Mouse (Mus musculus): ENCODE measurements at regions not wholly inside any gene's neighbourhood (a gene's known extent, or its start where the extent isn't known, plus 50 kb on each side); places are given as distances from the start of the nearest gene placed in this dataset.

- no peak for ATAC-seq (ENCODE audit: poor library complexity, severe bottlenecking)
These were observed 111.9 kb downstream of the Tbx5 start for GRCm38 (mm10) chr5:119944371-119944770.

GRCm38 (mm10) chr5:119948399-119948798, 115.9 kb downstream of the Tbx5 start:
- no peak for ATAC-seq (ENCODE audit: poor library complexity, severe bottlenecking)

- no peak for ATAC-seq (ENCODE audit: poor library complexity, severe bottlenecking)
These were observed 119.6 kb downstream of the Tbx5 start for GRCm38 (mm10) chr5:119952085-119952484.

GRCm38 (mm10) chr5:119953189-119953588, 120.7 kb downstream of the Tbx5 start:
- ATAC-seq (ENCODE audit: poor library complexity, severe bottlenecking) = no peak

- no peak for ATAC-seq (ENCODE audit: poor library complexity, severe bottlenecking)
These were observed 121.5 kb downstream of the Tbx5 start for GRCm38 (mm10) chr5:119953811-119954566.

- ATAC-seq (ENCODE audit: poor library complexity, severe bottlenecking) = no peak
These were observed 126.5 kb downstream of the Tbx5 start for GRCm38 (mm10) chr5:119958942-119959341.

GRCm38 (mm10) chr5:119964751-119965150, 132.3 kb downstream of the Tbx5 start:
- no peak for ATAC-seq (ENCODE audit: poor library complexity, severe bottlenecking)

- ATAC-seq (ENCODE audit: poor library complexity, severe bottlenecking) = no peak
These were observed 138.8 kb downstream of the Tbx5 start for GRCm38 (mm10) chr5:119971286-119971685.

GRCm38 (mm10) chr5:119972802-119973437, 140.5 kb downstream of the Tbx5 start:
- ATAC-seq (ENCODE audit: poor library complexity, severe bottlenecking) = no peak

- ATAC-seq (ENCODE audit: poor library complexity, severe bottlenecking) = no peak
These were observed 138.1 kb upstream of the Rbm19 start for GRCm38 (mm10) chr5:119978096-119978715.

- ATAC-seq (ENCODE audit: poor library complexity, severe bottlenecking) = no peak
These were observed 135.0 kb upstream of the Rbm19 start for GRCm38 (mm10) chr5:119981111-119981807.

- ATAC-seq (ENCODE audit: poor library complexity, severe bottlenecking) = no peak
These were observed 132.1 kb upstream of the Rbm19 start for GRCm38 (mm10) chr5:119984206-119984605.

- no peak for ATAC-seq (ENCODE audit: poor library complexity, severe bottlenecking)
These were observed 124.1 kb upstream of the Rbm19 start for GRCm38 (mm10) chr5:119992130-119992529.

GRCm38 (mm10) chr5:119995726-119996125, 120.5 kb upstream of the Rbm19 start:
- ATAC-seq (ENCODE audit: poor library complexity, severe bottlenecking) = no peak

GRCm38 (mm10) chr5:120005696-120006469, 110.4 kb upstream of the Rbm19 start:
- no peak for ATAC-seq (ENCODE audit: poor library complexity, severe bottlenecking)

- ATAC-seq (ENCODE audit: poor library complexity, severe bottlenecking) = peak; percentile 71
These were observed 108.5 kb upstream of the Rbm19 start for GRCm38 (mm10) chr5:120007738-120008137.

GRCm38 (mm10) chr5:120008306-120008705, 108.0 kb upstream of the Rbm19 start:
- no peak for ATAC-seq (ENCODE audit: poor library complexity, severe bottlenecking)

- ATAC-seq (ENCODE audit: poor library complexity, severe bottlenecking) = no peak
These were observed 100.8 kb upstream of the Rbm19 start for GRCm38 (mm10) chr5:120015417-120015816.

- ATAC-seq (ENCODE audit: poor library complexity, severe bottlenecking) = peak; percentile 87
These were observed 98.1 kb upstream of the Rbm19 start for GRCm38 (mm10) chr5:120018126-120018525.

- no peak for ATAC-seq (ENCODE audit: poor library complexity, severe bottlenecking)
These were observed 95.5 kb upstream of the Rbm19 start for GRCm38 (mm10) chr5:120020748-120021147.

GRCm38 (mm10) chr5:120022276-120022675, 94.0 kb upstream of the Rbm19 start:
- ATAC-seq (ENCODE audit: poor library complexity, severe bottlenecking) = no peak

Measured in megakaryocyte, adult 5-6 weeks (primary cell).